Mouse (Mus musculus): ENCODE measurements around the gene Rhox8.
"Not testable (repeated sequence)": the region's sequence is repeated elsewhere in the genome, so short reads cannot be mapped to it uniquely, and the experiment has no call there.

DNA sequence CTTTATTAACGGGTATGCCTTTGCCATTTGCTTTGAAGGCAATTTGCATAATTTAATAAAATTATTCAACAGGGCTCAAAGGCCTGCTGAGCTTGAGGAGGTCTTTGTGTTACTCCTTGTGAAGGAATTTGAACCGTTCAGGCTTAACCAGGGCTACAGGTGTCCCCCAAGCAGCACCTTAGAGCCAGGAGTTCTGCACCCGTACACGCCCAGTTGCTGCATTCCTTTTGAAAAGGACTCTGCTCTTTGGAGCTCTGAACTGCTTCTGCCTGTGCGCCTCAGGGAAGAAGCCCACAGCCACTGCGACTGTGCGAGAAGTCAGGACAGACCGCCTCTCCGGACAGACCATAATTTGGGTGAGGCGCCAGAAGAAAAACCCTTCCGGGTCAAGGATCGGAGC lies 52.1 kb downstream of the Rhox8 start, which contains the start of gene Rhox6:
- TF ChIP-seq CTCF (IDR thresholded peaks at IDR 0.05 in 2 of 3, conservative IDR thresholded peaks at IDR 0.05 in 1 of 3; ENCODE audit: control insufficient read depth in 1 of 3, insufficient read depth in 1 of 3, low read depth in 2 of 3, low read length in 3 of 3, poor library complexity in 1 of 3, severe bottlenecking in 1 of 3); ZC3H11A (IDR thresholded peaks at IDR 0.05; ENCODE audit: low read depth, low read length); EP300 (IDR thresholded peaks at IDR 0.05; ENCODE audit: low read depth in 1 of 2, low read length in 2 of 2); UBTF (IDR thresholded peaks at IDR 0.05; ENCODE audit: borderline replicate concordance, insufficient read depth, low read depth, low read length); SIN3A (IDR thresholded peaks at IDR 0.05; ENCODE audit: low read length); HCFC1 (IDR thresholded peaks at IDR 0.05; ENCODE audit: low read depth, low read length); POLR2A (IDR thresholded peaks at IDR 0.05; ENCODE audit: control insufficient read depth in 1 of 2, insufficient read depth in 1 of 2, low read depth in 1 of 2, low read length in 2 of 2, poor library complexity in 1 of 2); USF1 (IDR thresholded peaks at IDR 0.05; ENCODE audit: low read depth, low read length); CHD1 (IDR thresholded peaks at IDR 0.05; ENCODE audit: low read depth, low read length); GABPA (IDR thresholded peaks at IDR 0.05; ENCODE audit: low read depth, low read length); MXI1 (IDR thresholded peaks at IDR 0.05; ENCODE audit: low read depth, low read length); MAFK (IDR thresholded peaks at IDR 0.05; ENCODE audit: borderline replicate concordance, low read depth, low read length); USF2 (IDR thresholded peaks at IDR 0.05; ENCODE audit: borderline replicate concordance in 1 of 2, insufficient read depth in 1 of 2, low read depth in 1 of 2, low read length in 2 of 2); MAX (IDR thresholded peaks at IDR 0.05; ENCODE audit: low read length): not testable (repeated sequence)

All from MEL (cell line).